Mouse (Mus musculus): ENCODE data around the gene Abhd11.

The Abhd11 gene

DNA sequence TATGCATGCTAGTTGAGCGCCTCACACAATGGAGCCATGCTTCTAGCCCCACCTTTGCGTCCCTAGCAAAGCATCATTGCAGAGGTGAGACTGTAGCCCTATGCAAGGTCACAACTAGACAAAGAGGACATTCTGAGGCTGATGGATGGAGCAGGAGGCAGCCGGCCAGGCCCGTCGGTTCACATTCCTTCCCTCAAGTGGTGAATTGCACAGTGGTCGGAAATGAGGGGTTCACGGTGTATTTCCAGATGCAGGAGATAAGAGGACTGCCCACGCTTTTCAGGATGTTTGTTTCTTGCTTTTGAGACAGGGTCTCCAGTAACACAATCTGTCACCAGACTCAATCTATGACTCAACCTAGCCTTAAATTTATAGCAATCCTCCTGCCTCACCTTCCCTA, 38.3 kb upstream of the Abhd11 start:
- no peak overlapping the region for H3K4me3 ChIP-seq (replicated peaks; ENCODE audit: low read length)
- TF ChIP-seq CTCF (conservative IDR thresholded peaks at IDR 0.05; ENCODE audit: low read length) (no peak), NANOG (IDR thresholded peaks at IDR 0.05; ENCODE audit: borderline replicate concordance, low read length) (peak; percentile 79)
- no peaks in the 10 kb centered on the region for H3K9me3 ChIP-seq (ENCODE audit: low read length)
- no peaks in the 10 kb centered on the region for H3K27me3 ChIP-seq (ENCODE audit: insufficient read depth, low read length)
- H3K4me1 ChIP-seq (replicated peaks; ENCODE audit: low read depth, low read length) = peaks cover 86% of the 10 kb centered on the region
- no peaks in the 10 kb centered on the region for H3K36me3 ChIP-seq (ENCODE audit: insufficient read depth, low read length)

- Histone ChIP-seq H3K27me3 (ENCODE audit: insufficient read depth, low read length) (no peaks in the 10 kb centered on the region), H3K4me3 (replicated peaks; ENCODE audit: low read length) (no peak overlapping the region)
Observed at GRCm38 (mm10) chr5:134973081-134973480, 35.9 kb upstream of the Abhd11 start.

GRCm38 (mm10) chr5:134973526-134973925, 35.4 kb upstream of the Abhd11 start:
- Histone ChIP-seq H3K4me3 (replicated peaks; ENCODE audit: low read length) (0 out of 2 replicates have a peak overlapping the region, but pooled peaks have one; percentile 10), H3K27me3 (ENCODE audit: insufficient read depth, low read length) (no peaks in the 10 kb centered on the region), H3K9me3 (ENCODE audit: low read length) (no peaks in the 10 kb centered on the region), H3K4me1 (replicated peaks; ENCODE audit: low read depth, low read length) (peaks cover 74% of the 10 kb centered on the region), H3K36me3 (ENCODE audit: insufficient read depth, low read length) (no peaks in the 10 kb centered on the region)
- no peak for TF ChIP-seq CTCF (conservative IDR thresholded peaks at IDR 0.05; ENCODE audit: low read length)
- TF ChIP-seq NANOG (IDR thresholded peaks at IDR 0.05; ENCODE audit: borderline replicate concordance, low read length) = no peak

More at GRCm38 (mm10) chr5:134973081-134973480, 35.9 kb upstream of the Abhd11 start:
- TF ChIP-seq POU5F1 (IDR thresholded peaks at IDR 0.05; ENCODE audit: borderline replicate concordance, low read length) (no peak), NANOG (IDR thresholded peaks at IDR 0.05; ENCODE audit: borderline replicate concordance, low read length) (peak; percentile 58; the same call in 1 of the 2 replicates), CTCF (conservative IDR thresholded peaks at IDR 0.05; ENCODE audit: low read length) (no peak)
- peaks cover 77% of the 10 kb centered on the region for H3K4me1 ChIP-seq (replicated peaks; ENCODE audit: low read depth, low read length)
- H3K36me3 ChIP-seq (ENCODE audit: insufficient read depth, low read length) = no peaks in the 10 kb centered on the region
- H3K9me3 ChIP-seq (ENCODE audit: low read length) = no peaks in the 10 kb centered on the region

DNA sequence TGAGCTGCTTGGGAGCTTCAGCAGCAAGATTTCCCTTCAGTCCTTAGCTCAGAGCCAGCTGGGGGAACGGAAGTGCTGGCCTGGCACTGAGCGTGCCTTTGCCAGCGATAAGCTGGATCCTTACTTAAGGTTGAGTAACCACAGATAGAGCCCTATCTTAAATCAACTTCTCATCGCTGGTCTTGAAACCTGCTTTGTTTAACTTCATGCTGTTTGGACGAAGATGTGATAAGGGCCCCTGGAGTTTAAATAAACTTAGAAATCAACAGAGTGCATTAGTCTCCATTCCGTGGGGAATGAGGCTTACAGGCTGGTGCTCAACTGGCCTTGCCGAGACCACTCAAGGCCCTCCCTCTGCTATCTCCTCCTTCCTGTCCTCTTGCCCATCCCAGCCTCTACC, 34.7 kb upstream of the Abhd11 start:
- Histone ChIP-seq H3K36me3 (ENCODE audit: insufficient read depth, low read length) (no peaks in the 10 kb centered on the region), H3K9me3 (ENCODE audit: low read length) (no peaks in the 10 kb centered on the region), H3K4me3 (replicated peaks; ENCODE audit: low read length) (no peak overlapping the region), H3K27me3 (ENCODE audit: insufficient read depth, low read length) (no peaks in the 10 kb centered on the region), H3K4me1 (replicated peaks; ENCODE audit: low read depth, low read length) (peaks cover 74% of the 10 kb centered on the region)
- no peak for TF ChIP-seq NANOG (IDR thresholded peaks at IDR 0.05; ENCODE audit: borderline replicate concordance, low read length)
- no peak for TF ChIP-seq POU5F1 (IDR thresholded peaks at IDR 0.05; ENCODE audit: borderline replicate concordance, low read length)
- TF ChIP-seq CTCF (conservative IDR thresholded peaks at IDR 0.05; ENCODE audit: low read length) = no peak

DNA sequence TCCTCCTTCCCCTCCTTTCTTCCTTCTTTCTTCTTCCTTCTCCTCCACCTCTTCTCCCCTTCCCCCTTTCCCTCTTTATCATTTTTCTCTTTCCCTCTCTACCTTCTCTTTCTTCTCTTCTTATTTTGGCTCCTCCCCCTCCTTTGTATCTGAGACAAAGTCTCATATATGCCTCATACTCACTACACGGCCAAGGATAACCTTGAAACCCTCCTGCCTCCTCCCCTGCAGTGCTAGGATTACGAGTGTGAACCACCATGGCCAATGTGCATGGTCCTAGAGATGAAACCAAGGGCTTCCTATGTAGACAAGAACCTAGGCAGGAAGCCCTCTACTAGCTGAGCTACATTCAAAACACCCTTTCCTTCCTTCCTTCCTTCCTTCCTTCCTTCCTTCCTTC, 34.0 kb upstream of the Abhd11 start:
- no peak for TF ChIP-seq CTCF (conservative IDR thresholded peaks at IDR 0.05; ENCODE audit: low read length)
- TF ChIP-seq POU5F1 (IDR thresholded peaks at IDR 0.05; ENCODE audit: borderline replicate concordance, low read length) = no peak
- TF ChIP-seq NANOG (IDR thresholded peaks at IDR 0.05; ENCODE audit: borderline replicate concordance, low read length) = no peak
- Histone ChIP-seq H3K36me3 (ENCODE audit: insufficient read depth, low read length) (no peaks in the 10 kb centered on the region), H3K4me3 (replicated peaks; ENCODE audit: low read length) (no peak overlapping the region), H3K4me1 (replicated peaks; ENCODE audit: low read depth, low read length) (peaks cover 67% of the 10 kb centered on the region), H3K27me3 (ENCODE audit: insufficient read depth, low read length) (no peaks in the 10 kb centered on the region), H3K9me3 (ENCODE audit: low read length) (no peaks in the 10 kb centered on the region)

DNA sequence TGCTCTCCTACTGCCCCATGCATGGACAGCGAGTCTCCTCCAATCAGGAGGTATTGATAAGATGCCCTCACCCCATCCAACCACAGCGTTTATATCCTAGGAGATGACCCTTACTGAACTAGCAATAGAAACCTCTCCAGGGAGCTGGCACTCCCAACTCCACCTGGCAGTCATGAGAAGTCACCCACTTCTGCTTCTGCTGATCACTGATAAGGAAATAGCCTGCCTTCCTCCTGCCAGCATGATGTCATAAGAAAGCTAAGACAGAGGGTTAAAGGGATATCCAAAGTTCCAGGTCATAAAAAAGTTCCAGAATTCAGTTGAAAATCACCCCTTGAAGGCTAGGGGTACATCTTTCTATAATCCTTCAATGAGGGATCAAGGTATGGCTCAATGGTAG, 32.8 kb upstream of the Abhd11 start:
- no peaks in the 10 kb centered on the region for H3K9me3 ChIP-seq (ENCODE audit: low read length)
- H3K4me3 ChIP-seq (replicated peaks; ENCODE audit: low read length) = no peak overlapping the region
- peaks cover 67% of the 10 kb centered on the region for H3K4me1 ChIP-seq (replicated peaks; ENCODE audit: low read depth, low read length)
- H3K27me3 ChIP-seq (ENCODE audit: insufficient read depth, low read length) = no peaks in the 10 kb centered on the region
- TF ChIP-seq NANOG (IDR thresholded peaks at IDR 0.05; ENCODE audit: borderline replicate concordance, low read length) = no peak
- TF ChIP-seq CTCF (conservative IDR thresholded peaks at IDR 0.05; ENCODE audit: low read length) = no peak
- H3K36me3 ChIP-seq (ENCODE audit: insufficient read depth, low read length) = no peaks in the 10 kb centered on the region

- TF ChIP-seq NANOG (IDR thresholded peaks at IDR 0.05; ENCODE audit: borderline replicate concordance, low read length) (no peak), POU5F1 (IDR thresholded peaks at IDR 0.05; ENCODE audit: borderline replicate concordance, low read length) (no peak), CTCF (conservative IDR thresholded peaks at IDR 0.05; ENCODE audit: low read length) (no peak)
- Histone ChIP-seq H3K36me3 (ENCODE audit: insufficient read depth, low read length) (no peaks in the 10 kb centered on the region), H3K4me3 (replicated peaks; ENCODE audit: low read length) (no peak overlapping the region), H3K27me3 (ENCODE audit: insufficient read depth, low read length) (no peaks in the 10 kb centered on the region), H3K4me1 (replicated peaks; ENCODE audit: low read depth, low read length) (peaks cover 67% of the 10 kb centered on the region), H3K9me3 (ENCODE audit: low read length) (no peaks in the 10 kb centered on the region)
Observed at GRCm38 (mm10) chr5:134976577-134977250, 32.2 kb upstream of the Abhd11 start.

DNA sequence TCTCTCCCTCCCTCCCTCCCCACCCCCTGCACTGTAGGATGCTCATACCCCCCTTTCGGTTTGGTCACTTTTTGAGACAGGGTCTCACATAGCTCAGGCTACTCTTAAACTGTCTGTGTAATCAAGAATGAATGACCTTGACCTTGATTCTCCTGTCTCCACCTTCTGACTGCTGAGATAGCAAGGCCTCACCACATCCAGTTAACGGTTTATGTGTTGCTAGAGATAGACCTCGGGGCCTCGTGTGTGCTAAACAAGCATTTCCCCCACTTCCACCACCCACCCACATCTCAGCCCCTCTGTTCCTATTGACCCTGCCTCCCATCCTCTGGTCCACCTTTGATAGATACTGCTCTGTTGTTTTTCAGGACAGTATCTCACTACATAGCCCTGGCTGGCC, 31.1 kb upstream of the Abhd11 start:
- Histone ChIP-seq H3K4me1 (replicated peaks; ENCODE audit: low read depth, low read length) (peaks cover 66% of the 10 kb centered on the region), H3K27me3 (ENCODE audit: insufficient read depth, low read length) (no peaks in the 10 kb centered on the region), H3K9me3 (ENCODE audit: low read length) (no peaks in the 10 kb centered on the region), H3K36me3 (ENCODE audit: insufficient read depth, low read length) (no peaks in the 10 kb centered on the region), H3K4me3 (replicated peaks; ENCODE audit: low read length) (no peak overlapping the region)
- no peak for TF ChIP-seq CTCF (conservative IDR thresholded peaks at IDR 0.05; ENCODE audit: low read length)
- no peak for TF ChIP-seq POU5F1 (IDR thresholded peaks at IDR 0.05; ENCODE audit: borderline replicate concordance, low read length)
- no peak for TF ChIP-seq NANOG (IDR thresholded peaks at IDR 0.05; ENCODE audit: borderline replicate concordance, low read length)

- Histone ChIP-seq H3K4me3 (replicated peaks; ENCODE audit: low read length) (peak overlapping the region; percentile 62), H3K9me3 (ENCODE audit: low read length) (no peaks in the 10 kb centered on the region), H3K27me3 (ENCODE audit: insufficient read depth, low read length) (peaks cover 2% of the 10 kb centered on the region), H3K36me3 (ENCODE audit: insufficient read depth, low read length) (no peaks in the 10 kb centered on the region), H3K4me1 (replicated peaks; ENCODE audit: low read depth, low read length) (peaks cover 72% of the 10 kb centered on the region)
- TF ChIP-seq POU5F1 (IDR thresholded peaks at IDR 0.05; ENCODE audit: borderline replicate concordance, low read length) = no peak
Observed at GRCm38 (mm10) chr5:134981149-134981548, 27.8 kb upstream of the Abhd11 start.
